Mouse (Mus musculus) G1E (cell line): Measurements from ENCODE around the gene Aak1. TPM values are rescaled to one million over a fixed set of nuclear protein-coding genes. Genes with fewer than 3 reads are reported as not detected.
A peak's percentile ranks its signal among the peaks of the same experiment; 100 is the strongest.

ENCODE experiments used
- ATAC-seq: 2 replicates; pipeline ENCODE4 v1.8.0; 2016; ENCODE audit warnings: mild to moderate bottlenecking; ENCODE audit not compliant: insufficient number of reproducible peaks, poor library complexity, low FRiP score, severe bottlenecking; ENCODE audit errors: extremely low read depth
- DNase-seq: peaks from one replicate; pipeline ENCODE4 v3.0.0; 2012; ENCODE audit warnings: low spot score
- H3K27me3 ChIP-seq: 2 replicates; pipeline ENCODE4 v1.6.1; 2012; ENCODE audit warnings: mild to moderate bottlenecking, low read length, inconsistent platforms; ENCODE audit not compliant: insufficient read depth
- H3K36me3 ChIP-seq: replicated peaks from 2 replicates; pipeline ENCODE3; 2012; ENCODE audit warnings: mild to moderate bottlenecking, inconsistent platforms
- H3K4me1 ChIP-seq: 2 replicates; pipeline ENCODE4 v1.6.1; 2012; ENCODE audit warnings: low read depth, low read length, inconsistent platforms, mixed read lengths; ENCODE audit not compliant: insufficient read depth
- H3K4me3 ChIP-seq: 2 replicates; pipeline ENCODE4 v1.5.1; 2012; ENCODE audit warnings: low read depth, mild to moderate bottlenecking, inconsistent platforms, low read length, moderate library complexity, mixed read lengths
- H3K9me3 ChIP-seq: replicated peaks from 2 replicates; pipeline ENCODE4 v1.6.1; 2012; ENCODE audit warnings: inconsistent platforms
- CTCF ChIP-seq: IDR thresholded peaks from 2 replicates; pipeline ENCODE4 v1.5.1; 2012; ENCODE audit warnings: low read depth, low read length, inconsistent platforms, mixed read lengths
- GATA1 ChIP-seq: IDR thresholded peaks from 2 replicates; pipeline ENCODE4 v1.6.1; 2012; ENCODE audit warnings: borderline replicate concordance, low read length, inconsistent platforms, mixed read lengths
- GATA2 ChIP-seq: IDR thresholded peaks from 2 replicates; pipeline ENCODE4 v1.6.1; 2012; ENCODE audit warnings: low read depth, low read length, inconsistent platforms, borderline replicate concordance
- POLR2AphosphoS5 ChIP-seq: IDR thresholded peaks from 2 replicates; pipeline ENCODE4 v1.6.1; 2012; ENCODE audit warnings: low read depth, low read length, inconsistent platforms; ENCODE audit not compliant: insufficient replicate concordance
- TAL1 ChIP-seq: conservative IDR thresholded peaks from 2 replicates; pipeline ENCODE4 v1.6.1; 2012; ENCODE audit warnings: low read depth, low read length, inconsistent platforms, mixed read lengths
- polyA plus RNA-seq: library from polyadenylated mRNA; stranded (reverse); fragments of >175 nt; gene quantifications from 2 replicates; pipeline ENCODE4 v1.2.3, GENCODE M21; 2012
- total RNA-seq, 2 experiments: library from RNA; stranded (forward) in 1 of 2; stranded (reverse) in 1 of 2; fragments of 200-1000 nt in 1 of 2; fragments of >200 nt in 1 of 2; fragmentation: Nextera tagmentation in 1 of 2; gene quantifications; 2 replicates each; pipeline ENCODE4 v1.2.3; 2014 to 2017

Gene Aak1
- total and polyA plus RNA-seq, 3 experiments: 14.6 to 181 (median 41.0) TPM

- Histone ChIP-seq H3K4me1 (no peaks in the 10 kb centered on the region), H3K27me3 (no peaks in the 10 kb centered on the region), H3K4me3 (no peak overlapping the region), H3K36me3 (peaks cover 82% of the 10 kb centered on the region), H3K9me3 (no peaks in the 10 kb centered on the region)
- no peak for DNase-seq
- no peak for TF ChIP-seq TAL1
- no peak for ATAC-seq
Measured at GRCm38 (mm10) chr6:86994254-86994653, 144.9 kb downstream of the Aak1 start.

- Histone ChIP-seq H3K36me3 (peaks cover 81% of the 10 kb centered on the region), H3K4me1 (no peaks in the 10 kb centered on the region), H3K4me3 (no peak overlapping the region), H3K27me3 (no peaks in the 10 kb centered on the region), H3K9me3 (no peaks in the 10 kb centered on the region)
- DNase-seq: no peak
- no peak for ATAC-seq
- TF ChIP-seq GATA2 (no peak), TAL1 (no peak), CTCF (no peak), POLR2AphosphoS5 (no peak), GATA1 (no peak)
Measured at GRCm38 (mm10) chr6:86996629-86997307, 147.5 kb downstream of the Aak1 start.

- DNase-seq (no peak), ATAC-seq (no peak)
- Histone ChIP-seq H3K4me1 (peaks cover 2% of the 10 kb centered on the region; the same call in 1 of the 2 replicates), H3K9me3 (no peaks in the 10 kb centered on the region), H3K36me3 (peaks cover 79% of the 10 kb centered on the region), H3K27me3 (no peaks in the 10 kb centered on the region), H3K4me3 (no peak overlapping the region)
- TF ChIP-seq CTCF (no peak), GATA2 (no peak), TAL1 (no peak), POLR2AphosphoS5 (no peak), GATA1 (no peak)
Measured at GRCm38 (mm10) chr6:86997360-86997759, 148.0 kb downstream of the Aak1 start.

- no peak for TF ChIP-seq TAL1
- TF ChIP-seq CTCF: no peak
- TF ChIP-seq GATA2: no peak
- TF ChIP-seq POLR2AphosphoS5: no peak
- no peak for TF ChIP-seq GATA1
- H3K36me3 ChIP-seq: peaks cover 50% of the 10 kb centered on the region
- peaks cover 5% of the 10 kb centered on the region; the same call in 1 of the 2 replicates for H3K4me1 ChIP-seq
- H3K9me3 ChIP-seq: no peaks in the 10 kb centered on the region
- ATAC-seq (no peak), DNase-seq (no peak)
- H3K4me3 ChIP-seq: no peak overlapping the region
- no peaks in the 10 kb centered on the region for H3K27me3 ChIP-seq
Measured at GRCm38 (mm10) chr6:87001995-87002394, 152.7 kb downstream of the Aak1 start.

- no peak for ATAC-seq
- peaks cover 44% of the 10 kb centered on the region for H3K36me3 ChIP-seq
Measured at GRCm38 (mm10) chr6:87002521-87003055, 153.3 kb downstream of the Aak1 start.

GRCm38 (mm10) chr6:87004099-87004498 lies 154.8 kb downstream of the Aak1 start:
- ATAC-seq (no peak), DNase-seq (no peak)
- no peak for TF ChIP-seq GATA2
- no peak for TF ChIP-seq POLR2AphosphoS5
- TF ChIP-seq CTCF: no peak
- no peak for TF ChIP-seq GATA1
- no peak for TF ChIP-seq TAL1
- Histone ChIP-seq H3K9me3 (no peaks in the 10 kb centered on the region), H3K4me3 (no peak overlapping the region), H3K36me3 (peaks cover 30% of the 10 kb centered on the region), H3K4me1 (peaks cover 10% of the 10 kb centered on the region), H3K27me3 (no peaks in the 10 kb centered on the region)

More at GRCm38 (mm10) chr6:87002521-87003055, 153.3 kb downstream of the Aak1 start:
- Histone ChIP-seq H3K4me1 (peaks cover 5% of the 10 kb centered on the region; the same call in 1 of the 2 replicates), H3K9me3 (no peaks in the 10 kb centered on the region), H3K4me3 (no peak overlapping the region), H3K27me3 (no peaks in the 10 kb centered on the region)
- DNase-seq: peak; percentile 52
- TF ChIP-seq CTCF (peak; percentile 76), TAL1 (no peak), GATA1 (no peak), POLR2AphosphoS5 (no peak)
